Mouse (Mus musculus) C2C12 (cell line): ENCODE results near the gene Kdm1a. TPM values are rescaled to one million over a fixed set of nuclear protein-coding genes. Genes with fewer than 3 reads are reported as not detected.

Source experiments
- H3K27me3 ChIP-seq: one replicate; pipeline ENCODE4 v1.6.1; 2011; ENCODE audit not compliant: control insufficient read depth, insufficient read depth, insufficient read length
- H3K36me3 ChIP-seq: one replicate; pipeline ENCODE4 v1.6.1; 2011; ENCODE audit not compliant: control insufficient read depth, insufficient read depth
- H3K4me3 ChIP-seq: one replicate; pipeline ENCODE4 v1.5.1; 2011; ENCODE audit warnings: mild to moderate bottlenecking, control low read depth; ENCODE audit not compliant: poor library complexity, insufficient read depth, severe bottlenecking
- H3K79me2 ChIP-seq: one replicate; pipeline ENCODE4 v1.6.1; 2011; ENCODE audit not compliant: control insufficient read depth, insufficient read depth
- H3K79me3 ChIP-seq: one replicate; pipeline ENCODE4 v1.6.1; 2011; ENCODE audit warnings: low read depth, control low read depth
- H3ac ChIP-seq: one replicate; pipeline ENCODE3; 2011; ENCODE audit warnings: low read depth; ENCODE audit not compliant: control insufficient read depth, insufficient read length
- CEBPB ChIP-seq: IDR thresholded peaks from one replicate; pipeline ENCODE4 v1.6.1; 2011; ENCODE audit warnings: low read depth, mild to moderate bottlenecking, control low read depth, moderate library complexity
- CTCF ChIP-seq: IDR thresholded peaks from one replicate; pipeline ENCODE4 v1.5.1; 2011; ENCODE audit not compliant: control insufficient read depth, insufficient read depth, insufficient read length
- FOSL1 ChIP-seq: IDR thresholded peaks from one replicate; pipeline ENCODE4 v1.8.0; 2011; ENCODE audit warnings: mild to moderate bottlenecking, low read length; ENCODE audit not compliant: poor library complexity, insufficient read depth, severe bottlenecking
- MAX ChIP-seq: IDR thresholded peaks from one replicate; pipeline ENCODE4 v1.6.1; 2011; ENCODE audit warnings: mild to moderate bottlenecking, control low read depth
- MYOD1 ChIP-seq: IDR thresholded peaks from one replicate; pipeline ENCODE4 v1.6.1; 2011; ENCODE audit warnings: low read depth; ENCODE audit not compliant: control insufficient read depth, insufficient read length
- MYOG ChIP-seq: IDR thresholded peaks from one replicate; pipeline ENCODE4 v1.6.1; 2011; ENCODE audit not compliant: control insufficient read depth, insufficient read length; ENCODE audit errors: extremely low read depth
- USF1 ChIP-seq: IDR thresholded peaks from one replicate; pipeline ENCODE4 v1.6.1; 2011; ENCODE audit warnings: low read depth, mild to moderate bottlenecking, control low read depth, moderate library complexity
- polyA plus RNA-seq: library from polyadenylated mRNA; unstranded; fragments of >200 nt; fragmentation: generic; extraction: Trizol; gene quantifications from one replicate; pipeline ENCODE4 v1.2.1, GENCODE M21; 2012; ENCODE audit warnings: missing spikeins

The Kdm1a gene
- polyA plus RNA-seq, 1 experiment = 47.2 TPM

DNA sequence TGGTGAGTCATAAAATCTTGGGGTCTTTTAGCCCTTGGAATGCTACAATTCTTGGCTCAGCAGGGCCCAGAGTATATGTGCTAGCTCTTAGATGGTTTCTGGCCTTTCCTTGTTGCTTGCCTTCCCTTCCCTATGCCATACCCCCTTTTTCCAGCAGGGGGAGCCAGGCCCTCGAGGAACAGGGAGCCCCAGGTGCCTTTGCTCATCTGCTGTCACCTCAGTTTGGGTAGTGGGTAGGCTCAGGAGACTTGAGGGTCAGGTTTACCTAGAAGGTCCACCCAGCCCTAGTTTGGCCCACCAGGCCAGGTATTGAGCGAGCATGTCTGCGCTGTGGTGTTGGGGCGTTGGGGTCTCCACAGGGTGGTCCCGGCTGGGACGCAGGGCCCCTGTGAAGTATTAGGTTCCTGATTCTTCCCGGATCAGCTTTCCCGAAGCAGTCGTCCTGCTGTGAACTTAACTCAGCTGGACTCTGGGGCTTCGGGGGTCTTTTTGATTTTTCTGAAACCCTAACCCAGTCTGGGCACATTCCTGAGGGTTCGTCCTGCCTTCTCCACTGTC, 46.5 kb upstream of the Kdm1a start:
- Histone ChIP-seq H3K79me2 (no peaks in the 10 kb centered on the region), H3K36me3 (no peaks in the 10 kb centered on the region), H3K4me3 (no peak overlapping the region), H3K27me3 (no peaks in the 10 kb centered on the region), H3K79me3 (no peaks in the 10 kb centered on the region), H3ac (peak overlapping the region; percentile 19)
- TF ChIP-seq USF1 = no peak
- no peak for TF ChIP-seq MYOD1
- peak; percentile 73 for TF ChIP-seq CTCF
- no peak for TF ChIP-seq MYOG

DNA sequence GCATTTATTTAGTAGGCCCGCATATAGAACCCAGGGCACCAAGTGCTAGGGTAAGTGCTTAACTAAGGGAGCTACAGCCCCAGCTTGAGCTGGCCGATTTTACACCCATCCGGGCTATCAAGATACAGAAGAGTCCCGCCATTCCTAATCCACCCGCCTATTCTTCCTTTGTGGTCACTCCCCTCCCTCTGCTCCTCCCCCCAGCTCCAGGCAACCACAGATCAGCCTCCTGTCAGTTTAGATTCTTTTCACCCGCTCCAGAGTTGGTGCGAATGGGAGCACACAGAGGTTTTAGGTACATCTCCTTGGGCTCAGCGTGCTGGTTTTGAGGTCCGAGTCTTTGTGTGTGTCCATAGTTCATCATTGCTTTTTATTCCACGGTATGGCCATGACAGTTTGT, 36.4 kb upstream of the Kdm1a start:
- Histone ChIP-seq H3K4me3 (no peak overlapping the region), H3K79me3 (no peaks in the 10 kb centered on the region), H3K36me3 (no peaks in the 10 kb centered on the region), H3K79me2 (no peaks in the 10 kb centered on the region), H3K27me3 (peaks cover 12% of the 10 kb centered on the region), H3ac (no peak overlapping the region)
- TF ChIP-seq FOSL1 (no peak), USF1 (no peak), CTCF (no peak), MAX (no peak), MYOD1 (no peak), CEBPB (no peak), MYOG (no peak)

DNA sequence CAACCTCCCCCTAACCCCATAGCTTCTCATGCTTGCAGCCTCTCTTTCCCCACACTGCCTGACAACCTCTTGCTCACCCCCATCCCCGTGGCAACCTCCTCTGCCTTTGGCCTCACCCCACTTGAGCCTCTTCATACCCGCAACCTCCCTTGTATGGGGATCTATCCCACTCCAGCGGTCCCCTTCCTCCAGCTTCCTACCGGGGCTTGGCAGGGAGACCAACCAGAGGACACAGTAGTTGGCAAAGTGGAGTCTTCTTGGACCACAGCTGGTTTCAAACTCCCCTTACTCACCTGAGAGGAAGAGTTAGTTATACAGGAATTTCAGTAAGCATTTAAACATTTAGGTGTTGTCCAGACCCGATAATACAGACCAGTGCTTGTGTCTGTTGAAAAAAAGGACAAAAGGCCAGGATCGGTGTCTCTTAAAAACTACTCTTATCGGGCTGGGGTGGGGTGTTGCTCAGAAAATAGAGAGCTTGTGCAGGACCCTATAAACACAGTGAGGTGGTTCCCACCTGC, 35.8 kb upstream of the Kdm1a start:
- H3ac ChIP-seq = no peak overlapping the region
- peaks cover 12% of the 10 kb centered on the region for H3K27me3 ChIP-seq
- no peaks in the 10 kb centered on the region for H3K79me2 ChIP-seq
- no peak overlapping the region for H3K4me3 ChIP-seq
- TF ChIP-seq MYOD1 (no peak), CEBPB (no peak), MYOG (no peak), CTCF (no peak), FOSL1 (no peak), MAX (no peak), USF1 (no peak)
- H3K79me3 ChIP-seq = no peaks in the 10 kb centered on the region
- H3K36me3 ChIP-seq = no peaks in the 10 kb centered on the region

DNA sequence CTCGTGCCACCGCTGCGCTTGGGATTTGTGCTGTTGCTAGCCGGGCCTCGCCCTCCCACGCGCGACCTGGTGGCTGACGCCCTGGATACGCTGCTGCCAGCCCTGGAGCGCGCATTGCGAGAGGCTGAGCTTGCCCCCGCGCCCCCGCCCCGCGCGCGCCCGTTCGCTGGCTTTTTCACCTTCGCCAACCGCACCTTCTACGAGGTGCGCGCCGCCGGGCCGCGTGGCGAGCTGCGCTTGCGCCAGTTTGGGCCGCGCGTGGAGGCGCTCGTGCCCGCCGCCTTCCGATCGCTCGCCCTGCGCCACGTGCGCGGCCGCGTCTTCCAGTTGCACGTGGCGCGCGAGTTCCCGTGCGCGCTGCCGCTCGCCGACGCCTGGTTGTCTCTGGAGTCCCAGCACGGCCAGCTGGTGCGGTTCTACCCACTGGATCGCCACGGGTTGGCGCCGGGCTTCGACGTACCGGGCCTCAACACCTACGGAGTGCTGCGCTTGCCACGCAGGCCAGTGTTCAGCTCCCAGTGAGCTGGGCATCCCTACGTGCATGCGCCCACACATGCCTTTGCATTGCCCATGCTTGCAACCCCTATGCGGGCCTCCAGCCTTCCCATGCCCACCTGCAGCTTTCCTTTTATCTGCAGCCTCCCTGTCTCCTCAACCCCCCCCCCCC, 35.2 kb upstream of the Kdm1a start:
- no peaks in the 10 kb centered on the region for H3K79me2 ChIP-seq
- no peak overlapping the region for H3ac ChIP-seq
- no peak overlapping the region for H3K4me3 ChIP-seq
- H3K36me3 ChIP-seq = no peaks in the 10 kb centered on the region
- no peak for TF ChIP-seq MAX
- no peak for TF ChIP-seq CTCF
- TF ChIP-seq MYOG = no peak
- no peak for TF ChIP-seq CEBPB
- no peak for TF ChIP-seq FOSL1
- TF ChIP-seq MYOD1 = no peak
- TF ChIP-seq USF1 = no peak
- H3K27me3 ChIP-seq = peaks cover 12% of the 10 kb centered on the region
- H3K79me3 ChIP-seq = no peaks in the 10 kb centered on the region

DNA sequence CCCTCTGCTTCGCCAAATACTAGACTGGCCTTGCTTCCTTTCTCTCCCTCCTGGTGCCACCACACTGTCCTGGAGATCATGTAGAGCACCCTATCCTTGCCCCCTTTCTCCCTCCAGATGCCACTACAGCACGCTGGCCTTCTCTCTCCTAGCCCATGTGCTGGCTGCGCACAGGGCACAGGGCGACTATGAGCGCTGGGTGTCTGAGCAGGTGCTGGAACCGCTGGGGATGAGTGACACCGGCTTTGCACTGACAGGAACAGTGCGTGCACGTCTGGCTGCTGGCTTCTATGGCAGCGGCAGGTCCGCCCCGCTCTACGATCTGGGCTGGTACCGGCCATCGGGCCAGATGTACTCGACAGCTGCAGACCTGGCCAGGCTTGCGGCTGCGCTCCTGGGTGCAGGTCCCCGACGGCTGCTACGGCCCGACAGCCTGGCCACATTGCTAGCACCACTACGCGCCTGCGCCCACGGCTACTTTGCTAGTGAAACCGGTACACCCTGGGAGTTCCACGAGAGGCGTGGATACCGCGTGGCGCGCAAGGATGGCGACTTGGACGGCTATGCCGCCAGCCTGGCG, 34.5 kb upstream of the Kdm1a start:
- TF ChIP-seq CEBPB (no peak), CTCF (no peak), MYOD1 (no peak), FOSL1 (no peak), USF1 (no peak), MYOG (no peak), MAX (no peak)
- Histone ChIP-seq H3K27me3 (peaks cover 12% of the 10 kb centered on the region), H3K4me3 (no peak overlapping the region), H3K36me3 (no peaks in the 10 kb centered on the region), H3K79me2 (no peaks in the 10 kb centered on the region), H3K79me3 (no peaks in the 10 kb centered on the region), H3ac (no peak overlapping the region)
